Mouse (Mus musculus): ENCODE data around the gene Arhgef26. TPM values are rescaled to one million over a fixed set of nuclear protein-coding genes. Genes with fewer than 3 reads are reported as not detected.
A peak's percentile ranks its signal among the peaks of the same experiment; 100 is the strongest.

The Arhgef26 gene
- total RNA-seq (2014; rRNA removed; ENCODE audit: low replicate concordance) (3.3 and 7.5 TPM in 2 replicates), polyA plus RNA-seq (2015; fragmentation: Nextera tagmentation; extraction: Ambion mirVana) (1.8 and 1.9 TPM in 2 replicates)

GRCm38 (mm10) chr3:62338044-62338443 is at the start of gene Arhgef26:
Gene Arhgef26 (plus strand): TSS chr3:62338344.
- Histone ChIP-seq H3K36me3 (replicated peaks; ENCODE audit: control insufficient read depth, insufficient read depth, low read length) (no peaks in the 10 kb centered on the region), H3K4me1 (ENCODE audit: control insufficient read depth, insufficient read depth) (no peaks in the 10 kb centered on the region; the same call in 1 of the 2 replicates), H3K27ac (ENCODE audit: low read depth) (peak within 1 kb of the TSS; percentile 52), H3K27me3 (ENCODE audit: control insufficient read depth, insufficient read depth, low read length) (peaks cover 10% of the 10 kb centered on the region; the same call in 1 of the 2 replicates), H3K9me3 (replicated peaks; ENCODE audit: control insufficient read depth, low read length) (no peaks in the 10 kb centered on the region), H3K4me2 (ENCODE audit: low read depth, low read length) (peak within 1 kb of the TSS; percentile 94), H3K4me3 (ENCODE audit: low read depth, low read length) (peak within 1 kb of the TSS; percentile 89), H3K9ac (replicated peaks; ENCODE audit: low read depth, low read length) (peak within 1 kb of the TSS; percentile 71)
- DNase-seq (ENCODE audit: low spot score) (no peak), ATAC-seq (ENCODE audit: insufficient read depth, low read depth) (no peak)
- TF ChIP-seq CTCF (IDR thresholded peaks at IDR 0.05; ENCODE audit: low read depth) (no peak), EP300 (IDR thresholded peaks at IDR 0.05; ENCODE audit: low read depth) (no peak)
- WGBS, result 92% methylated on average over 3 of the region's 3 CpGs

DNA sequence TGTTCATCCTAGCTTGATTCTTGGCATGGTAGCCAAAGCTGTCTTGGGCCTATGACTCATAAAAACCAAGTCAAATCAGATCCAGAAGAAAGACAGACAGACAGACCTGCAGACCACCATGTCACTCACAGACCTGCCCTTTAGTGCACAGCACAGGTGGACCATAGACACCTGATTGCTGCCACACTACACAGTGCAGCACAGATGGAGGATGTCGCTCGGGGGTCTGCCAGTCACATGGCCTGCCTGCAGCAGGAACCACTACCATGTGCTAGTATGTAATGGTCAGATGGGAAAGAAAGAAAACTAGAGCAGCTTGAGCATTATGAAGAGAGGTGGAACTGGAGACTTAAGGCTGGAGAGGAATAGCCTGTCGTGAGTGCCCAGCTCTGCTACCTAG is 27.7 kb upstream of the Arhgef26 start:
- ATAC-seq (ENCODE audit: insufficient read depth, low read depth), result no peak
- H3K27ac ChIP-seq (ENCODE audit: low read depth), result no peak overlapping the region
- no peak overlapping the region for H3K4me3 ChIP-seq (ENCODE audit: low read depth, low read length)
- no peak overlapping the region for H3K9ac ChIP-seq (replicated peaks; ENCODE audit: low read depth, low read length)
- no peaks in the 10 kb centered on the region for H3K27me3 ChIP-seq (ENCODE audit: control insufficient read depth, insufficient read depth, low read length)
- H3K36me3 ChIP-seq (replicated peaks; ENCODE audit: control insufficient read depth, insufficient read depth, low read length), result no peaks in the 10 kb centered on the region
- H3K4me1 ChIP-seq (ENCODE audit: control insufficient read depth, insufficient read depth), result no peaks in the 10 kb centered on the region
- no peak for DNase-seq (ENCODE audit: low spot score)
- H3K4me2 ChIP-seq (ENCODE audit: low read depth, low read length), result no peak overlapping the region
- TF ChIP-seq CTCF (IDR thresholded peaks at IDR 0.05; ENCODE audit: low read depth), result no peak
- no peak for TF ChIP-seq EP300 (IDR thresholded peaks at IDR 0.05; ENCODE audit: low read depth)
- WGBS, result 77% methylated on average over 3 of the region's 3 CpGs
- H3K9me3 ChIP-seq (replicated peaks; ENCODE audit: control insufficient read depth, low read length), result no peaks in the 10 kb centered on the region

- Histone ChIP-seq H3K9me3 (replicated peaks; ENCODE audit: control insufficient read depth, low read length) (no peaks in the 10 kb centered on the region), H3K9ac (replicated peaks; ENCODE audit: low read depth, low read length) (no peak overlapping the region), H3K27me3 (ENCODE audit: control insufficient read depth, insufficient read depth, low read length) (no peaks in the 10 kb centered on the region), H3K27ac (ENCODE audit: low read depth) (no peak overlapping the region), H3K36me3 (replicated peaks; ENCODE audit: control insufficient read depth, insufficient read depth, low read length) (no peaks in the 10 kb centered on the region), H3K4me1 (ENCODE audit: control insufficient read depth, insufficient read depth) (no peaks in the 10 kb centered on the region), H3K4me2 (ENCODE audit: low read depth, low read length) (no peak overlapping the region), H3K4me3 (ENCODE audit: low read depth, low read length) (no peak overlapping the region)
- DNase-seq (ENCODE audit: low spot score), result no peak
- ATAC-seq (ENCODE audit: insufficient read depth, low read depth), result no peak
- no peak for TF ChIP-seq CTCF (IDR thresholded peaks at IDR 0.05; ENCODE audit: low read depth)
- TF ChIP-seq EP300 (IDR thresholded peaks at IDR 0.05; ENCODE audit: low read depth), result no peak
- 84% methylated on average over 5 of the region's 5 CpGs for WGBS
Observed at GRCm38 (mm10) chr3:62311224-62311623, 26.9 kb upstream of the Arhgef26 start.

DNA sequence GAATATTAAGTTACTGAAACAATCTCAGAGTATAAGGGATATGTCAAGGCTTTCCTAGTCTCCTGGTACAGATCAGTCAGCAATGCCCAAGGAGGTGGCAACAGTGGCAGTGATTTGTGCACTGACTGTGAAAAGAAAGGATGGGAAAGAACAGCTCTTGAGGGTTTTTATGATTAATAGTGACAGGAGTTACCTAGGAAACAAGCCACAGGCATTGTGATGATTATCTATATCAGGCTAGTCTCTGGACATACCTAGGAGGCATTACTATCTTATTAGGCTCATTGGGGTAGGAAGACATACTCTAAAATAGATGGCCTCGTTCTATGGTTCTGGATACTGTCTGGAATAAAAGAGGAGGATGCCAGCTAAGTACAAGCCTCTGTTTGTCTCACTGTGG is 13.4 kb upstream of the Arhgef26 start:
- no peaks in the 10 kb centered on the region for H3K4me1 ChIP-seq (ENCODE audit: control insufficient read depth, insufficient read depth)
- H3K9ac ChIP-seq (replicated peaks; ENCODE audit: low read depth, low read length), result no peak overlapping the region
- no peak overlapping the region for H3K4me3 ChIP-seq (ENCODE audit: low read depth, low read length)
- 37% methylated on average over 1 of the region's 1 CpGs for WGBS
- H3K27me3 ChIP-seq (ENCODE audit: control insufficient read depth, insufficient read depth, low read length), result no peaks in the 10 kb centered on the region
- ATAC-seq (ENCODE audit: insufficient read depth, low read depth), result no peak
- H3K9me3 ChIP-seq (replicated peaks; ENCODE audit: control insufficient read depth, low read length), result no peaks in the 10 kb centered on the region
- H3K36me3 ChIP-seq (replicated peaks; ENCODE audit: control insufficient read depth, insufficient read depth, low read length), result no peaks in the 10 kb centered on the region
- no peak overlapping the region for H3K4me2 ChIP-seq (ENCODE audit: low read depth, low read length)
- no peak overlapping the region for H3K27ac ChIP-seq (ENCODE audit: low read depth)
- DNase-seq (ENCODE audit: low spot score), result no peak
- no peak for TF ChIP-seq CTCF (IDR thresholded peaks at IDR 0.05; ENCODE audit: low read depth)
- TF ChIP-seq EP300 (IDR thresholded peaks at IDR 0.05; ENCODE audit: low read depth), result no peak

DNA sequence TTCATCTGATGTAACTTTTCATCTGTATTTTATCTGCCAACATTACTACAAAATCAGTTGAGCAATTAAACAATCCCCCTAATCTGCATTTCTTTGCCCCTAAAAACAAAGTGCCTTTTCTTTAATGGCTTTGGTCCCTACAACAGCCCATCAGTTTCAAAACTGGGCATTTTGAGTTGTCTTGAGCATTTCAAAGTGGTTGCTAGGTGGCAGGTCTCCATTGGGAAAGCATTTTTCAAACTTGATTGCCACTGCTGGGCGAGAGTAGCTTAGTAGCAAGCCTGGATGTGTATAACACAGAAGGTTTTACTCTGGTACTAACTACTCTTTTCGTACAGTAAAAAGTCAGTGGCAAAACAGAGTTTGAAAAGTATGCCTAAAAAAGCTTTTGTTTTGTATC is 10.2 kb upstream of the Arhgef26 start:
- no peak overlapping the region for H3K27ac ChIP-seq (ENCODE audit: low read depth)

DNA sequence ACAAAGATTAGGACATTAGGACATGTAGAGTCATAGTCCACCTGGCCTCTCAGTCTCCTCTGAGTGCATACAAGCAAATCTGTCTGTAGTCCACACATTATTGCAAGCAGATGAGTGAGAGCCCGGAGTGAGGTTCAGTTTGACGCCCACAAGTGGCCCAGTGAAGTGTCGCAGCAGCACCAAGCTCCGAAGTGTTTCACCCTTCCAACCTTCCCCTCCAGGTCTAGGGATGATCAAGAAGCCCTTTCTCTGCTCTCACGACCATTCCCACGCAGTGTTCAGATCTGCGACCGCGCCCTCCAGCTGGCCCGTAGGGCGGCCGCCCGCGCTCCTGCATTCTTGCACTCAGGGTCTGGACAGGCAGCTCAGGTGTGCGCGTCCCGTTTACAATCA is 313 bp downstream of the Arhgef26 start:
- Histone ChIP-seq H3K36me3 (replicated peaks; ENCODE audit: control insufficient read depth, insufficient read depth, low read length) (no peaks in the 10 kb centered on the region), H3K4me3 (ENCODE audit: low read depth, low read length) (peak overlapping the region; percentile 89), H3K27ac (ENCODE audit: low read depth) (no peak overlapping the region), H3K27me3 (ENCODE audit: control insufficient read depth, insufficient read depth, low read length) (peaks cover 10% of the 10 kb centered on the region; the same call in 1 of the 2 replicates), H3K9me3 (replicated peaks; ENCODE audit: control insufficient read depth, low read length) (no peaks in the 10 kb centered on the region), H3K4me2 (ENCODE audit: low read depth, low read length) (peak overlapping the region; percentile 94), H3K4me1 (ENCODE audit: control insufficient read depth, insufficient read depth) (no peaks in the 10 kb centered on the region; the same call in 1 of the 2 replicates), H3K9ac (replicated peaks; ENCODE audit: low read depth, low read length) (no peak overlapping the region; the same call in 1 of the 2 replicates)
- ATAC-seq (ENCODE audit: insufficient read depth, low read depth) (no peak), DNase-seq (ENCODE audit: low spot score) (no peak)
- TF ChIP-seq EP300 (IDR thresholded peaks at IDR 0.05; ENCODE audit: low read depth) (no peak), CTCF (IDR thresholded peaks at IDR 0.05; ENCODE audit: low read depth) (no peak)
- 2% methylated on average over 17 of the region's 17 CpGs for WGBS

More for the DNA sequence above, 10.2 kb upstream of the Arhgef26 start:
- no peak for TF ChIP-seq CTCF (IDR thresholded peaks at IDR 0.05; ENCODE audit: low read depth)
- no peak for TF ChIP-seq EP300 (IDR thresholded peaks at IDR 0.05; ENCODE audit: low read depth)
- no peaks in the 10 kb centered on the region for H3K27me3 ChIP-seq (ENCODE audit: control insufficient read depth, insufficient read depth, low read length)
- no peak overlapping the region for H3K4me3 ChIP-seq (ENCODE audit: low read depth, low read length)
- DNase-seq (ENCODE audit: low spot score) (no peak), ATAC-seq (ENCODE audit: insufficient read depth, low read depth) (no peak)
- H3K9ac ChIP-seq (replicated peaks; ENCODE audit: low read depth, low read length), result no peak overlapping the region
- H3K36me3 ChIP-seq (replicated peaks; ENCODE audit: control insufficient read depth, insufficient read depth, low read length), result no peaks in the 10 kb centered on the region
- no peaks in the 10 kb centered on the region for H3K9me3 ChIP-seq (replicated peaks; ENCODE audit: control insufficient read depth, low read length)
- H3K4me1 ChIP-seq (ENCODE audit: control insufficient read depth, insufficient read depth), result no peaks in the 10 kb centered on the region
- H3K4me2 ChIP-seq (ENCODE audit: low read depth, low read length), result no peak overlapping the region
- WGBS, result 70% methylated on average over 2 of the region's 2 CpGs
